Comparison of ENCODE assay signal across 15 mouse cellular contexts in the genomic region with DNA sequence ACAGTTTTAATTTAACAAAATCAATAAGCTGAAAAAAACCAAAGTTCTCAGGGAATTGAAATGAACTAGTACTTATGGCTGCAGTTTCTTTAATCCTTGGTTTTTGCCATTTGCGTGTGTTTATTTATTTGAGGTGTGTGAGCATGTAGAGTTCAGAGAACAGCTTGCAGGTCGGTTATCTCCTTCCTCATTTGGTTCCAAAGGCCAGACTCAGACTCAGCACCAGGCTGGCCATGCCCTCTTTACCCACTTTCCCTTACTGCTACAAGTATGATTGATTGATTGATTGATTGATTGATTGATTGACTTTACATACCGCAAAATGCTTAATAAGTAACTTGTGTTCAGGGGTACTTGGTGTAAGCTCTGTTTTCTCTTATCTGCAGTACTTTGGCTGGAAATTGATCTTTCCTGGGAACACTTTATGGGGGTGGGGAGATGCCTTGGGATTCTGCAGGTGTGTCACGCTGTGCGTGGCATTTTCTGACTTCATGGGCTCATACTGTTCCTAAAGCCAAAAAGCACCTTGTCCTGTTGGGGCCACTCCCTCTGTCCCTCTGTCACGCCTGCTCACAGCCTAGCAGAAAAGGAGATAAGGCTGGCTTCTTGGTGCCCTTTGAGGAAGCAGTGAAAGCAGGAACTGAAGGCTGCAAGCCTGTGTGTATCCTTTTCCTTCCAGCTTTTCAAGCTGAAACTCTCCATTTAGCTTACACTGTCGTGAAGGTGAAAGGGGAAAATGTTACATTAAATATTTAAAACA.
DNase-seq lines count a peak whose midpoint lies in the region; ATAC-seq and TF ChIP-seq lines count a peak whose summit lies in the region.
"Had no signal": no experiment of that assay in that cellular context is flagged by ENCODE, and none has a peak within 500 bp of the region (broad histone marks: within the 10 kb centered on the region; RNA-seq: fewer than 3 reads in every experiment).

No protein-coding gene starts in this region.

- no peaks in the 10 kb centered on the region for H3K27me3 ChIP-seq in hindbrain, embryonic 13.5 days
- H3K27me3 ChIP-seq in hindbrain, embryonic 16.5 days (replicated peaks; ENCODE audit: control insufficient read depth, insufficient read depth, low read length): no peaks in the 10 kb centered on the region
- H3K27me3 ChIP-seq in intestine, postnatal 0 days (replicated peaks; ENCODE audit: control insufficient read depth, insufficient read depth, low read length): no peaks in the 10 kb centered on the region
- H3K27me3 ChIP-seq in liver, postnatal 0 days (ENCODE audit: insufficient read depth, low read length): no peaks in the 10 kb centered on the region
- H3K27me3 ChIP-seq: heart, embryonic 15.5 days; kidney, embryonic 15.5 days had no signal

- no peak for DNase-seq in liver, postnatal 0 days
- DNase-seq in right cerebral cortex, adult 2 months (ENCODE audit: low spot score in 2 of 2): no peak
- no peak for DNase-seq in spleen, postnatal 36 days (ENCODE audit: low spot score in 2 of 2)
- no peak for DNase-seq in adrenal gland, postnatal 10 days
- DNase-seq: cerebellum, postnatal 25 days; gastrocnemius, postnatal 14 days; lung, adult 2 months; right cerebral cortex, adult 18-20 months had no signal

- ATAC-seq in hindbrain, embryonic 13.5 days (ENCODE audit: low FRiP score): no peak
- ATAC-seq in hindbrain, embryonic 16.5 days: no peak
- ATAC-seq in intestine, postnatal 0 days: peak; percentile 91
- ATAC-seq in liver, postnatal 0 days: peak; percentile 37

- peaks cover 37% of the 10 kb centered on the region for H3K4me1 ChIP-seq in hindbrain, embryonic 13.5 days (replicated peaks)
- H3K4me1 ChIP-seq in hindbrain, embryonic 16.5 days (ENCODE audit: control insufficient read depth, insufficient read depth, low read depth, low read length): peaks cover 4% of the 10 kb centered on the region
- peaks cover 19% of the 10 kb centered on the region for H3K4me1 ChIP-seq in intestine, postnatal 0 days (replicated peaks; ENCODE audit: control insufficient read depth, insufficient read depth, low read length)
- H3K4me1 ChIP-seq in liver, postnatal 0 days (ENCODE audit: insufficient read depth): peaks cover 17% of the 10 kb centered on the region

- H3K9me3 ChIP-seq in hindbrain, embryonic 13.5 days: no peaks in the 10 kb centered on the region
- H3K9me3 ChIP-seq in hindbrain, embryonic 16.5 days (ENCODE audit: control insufficient read depth, low read length): no peaks in the 10 kb centered on the region
- H3K9me3 ChIP-seq in intestine, postnatal 0 days (ENCODE audit: control insufficient read depth): no peaks in the 10 kb centered on the region
- H3K9me3 ChIP-seq in liver, postnatal 0 days (ENCODE audit: low read length): no peaks in the 10 kb centered on the region
- H3K9me3 ChIP-seq: heart, embryonic 15.5 days; kidney, embryonic 15.5 days had no signal

- no peaks in the 10 kb centered on the region for H3K36me3 ChIP-seq in hindbrain, embryonic 13.5 days
- no peaks in the 10 kb centered on the region for H3K36me3 ChIP-seq in hindbrain, embryonic 16.5 days (ENCODE audit: control insufficient read depth, insufficient read depth, low read length)
- no peaks in the 10 kb centered on the region; the same call in 1 of the 2 replicates for H3K36me3 ChIP-seq in intestine, postnatal 0 days (ENCODE audit: control insufficient read depth, insufficient read depth)
- no peaks in the 10 kb centered on the region for H3K36me3 ChIP-seq in liver, postnatal 0 days (replicated peaks; ENCODE audit: insufficient read depth, low read length)
- H3K36me3 ChIP-seq: heart, embryonic 15.5 days; kidney, embryonic 15.5 days had no signal

- no peak for TF ChIP-seq EP300 in liver, postnatal 0 days (IDR thresholded peaks at IDR 0.05; ENCODE audit: low read depth)

- TF ChIP-seq CTCF in intestine, postnatal 0 days (IDR thresholded peaks at IDR 0.05; ENCODE audit: low read depth): no peak
- TF ChIP-seq CTCF in liver, postnatal 0 days (IDR thresholded peaks at IDR 0.05; ENCODE audit: low read depth): no peak

- H3K27ac ChIP-seq in hindbrain, embryonic 13.5 days: peak overlapping the region; percentile 26; the same call in 1 of the 2 replicates
- no peak overlapping the region for H3K27ac ChIP-seq in hindbrain, embryonic 16.5 days (ENCODE audit: low read depth, low read length)
- H3K27ac ChIP-seq in intestine, postnatal 0 days (ENCODE audit: low read depth, low read length): no peak overlapping the region
- peak overlapping the region; percentile 53 for H3K27ac ChIP-seq in liver, postnatal 0 days (ENCODE audit: low read depth)
- H3K27ac ChIP-seq: heart, embryonic 15.5 days; hindbrain, embryonic 14.5 days; kidney, embryonic 15.5 days; macrophage had no signal

- no peak overlapping the region for H3K4me2 ChIP-seq in hindbrain, embryonic 13.5 days
- H3K4me2 ChIP-seq in hindbrain, embryonic 16.5 days (ENCODE audit: low read length): no peak overlapping the region
- 0 out of 2 replicates have a peak overlapping the region, but pooled peaks have one; percentile 24 for H3K4me2 ChIP-seq in intestine, postnatal 0 days (replicated peaks; ENCODE audit: low read depth)
- peak overlapping the region; percentile 48 for H3K4me2 ChIP-seq in liver, postnatal 0 days (ENCODE audit: low read depth, low read length)
- H3K4me2 ChIP-seq: heart, embryonic 15.5 days; hindbrain, embryonic 14.5 days; kidney, embryonic 15.5 days had no signal

- WGBS in hindbrain, embryonic 13.5 days: 66% methylated on average over 7 of the region's 7 CpGs
- WGBS in hindbrain, embryonic 16.5 days: 63% methylated on average over 7 of the region's 7 CpGs
- 26% methylated on average over 7 of the region's 7 CpGs for WGBS in intestine, postnatal 0 days
- WGBS in liver, postnatal 0 days (ENCODE audit: insufficient replicate concordance): 21% methylated on average over 7 of the region's 7 CpGs

- no peak overlapping the region for H3K4me3 ChIP-seq in hindbrain, embryonic 13.5 days
- H3K4me3 ChIP-seq in hindbrain, embryonic 16.5 days (ENCODE audit: low read length): no peak overlapping the region
- H3K4me3 ChIP-seq in intestine, postnatal 0 days (ENCODE audit: low read depth, low read length): no peak overlapping the region
- no peak overlapping the region for H3K4me3 ChIP-seq in liver, postnatal 0 days (ENCODE audit: low read depth, low read length)
- H3K4me3 ChIP-seq: heart, embryonic 15.5 days; kidney, embryonic 15.5 days had no signal

- H3K9ac ChIP-seq in hindbrain, embryonic 13.5 days: no peak overlapping the region
- no peak overlapping the region for H3K9ac ChIP-seq in hindbrain, embryonic 16.5 days (ENCODE audit: low read depth, low read length)
- H3K9ac ChIP-seq in intestine, postnatal 0 days (ENCODE audit: low read depth, low read length): no peak overlapping the region
- H3K9ac ChIP-seq in liver, postnatal 0 days (replicated peaks): no peak overlapping the region
- H3K9ac ChIP-seq: heart, embryonic 15.5 days; hindbrain, embryonic 14.5 days; kidney, embryonic 15.5 days had no signal

Comparison
In these comparisons a context has a peak if more than half of its experiments do, and no peak if none do; other contexts are left out.
1. H3K27ac ChIP-seq: peak in hindbrain, embryonic 13.5 days (single experiment) and liver, postnatal 0 days (single experiment); none in hindbrain, embryonic 16.5 days (single experiment) and intestine, postnatal 0 days (single experiment).
2. ATAC-seq: peak in intestine, postnatal 0 days (single experiment) and liver, postnatal 0 days (single experiment); none in hindbrain, embryonic 13.5 days (single experiment) and hindbrain, embryonic 16.5 days (single experiment).
3. H3K4me2 ChIP-seq: peak in intestine, postnatal 0 days (single experiment) and liver, postnatal 0 days (single experiment); none in hindbrain, embryonic 13.5 days (single experiment) and hindbrain, embryonic 16.5 days (single experiment).